Mouse (Mus musculus) neural tube, embryonic 12.5 days (tissue): ENCODE data around the gene Cnot1. TPM values are rescaled to one million over a fixed set of nuclear protein-coding genes. Genes with fewer than 3 reads are reported as not detected.
"Not testable (repeated sequence)": the region's sequence is repeated elsewhere in the genome, so short reads cannot be mapped to it uniquely, and the experiment has no call there.

Source experiments
- ATAC-seq: fragments of 200-750 bp; cut with Nextera tagmentation; 2 replicates; pipeline ENCODE4 v1.8.0; 2017; ENCODE audit warnings: low read depth, mild to moderate bottlenecking, moderate TSS enrichment, moderate library complexity; ENCODE audit not compliant: low FRiP score
- H3K27ac ChIP-seq: fragments of 300-500 bp; sonication (generic); 2 replicates; pipeline ENCODE4 v1.5.1; 2016
- H3K27me3 ChIP-seq: fragments of 300-500 bp; sonication (generic); replicated peaks from 2 replicates; pipeline ENCODE4 v1.6.1; 2016; ENCODE audit warnings: mild to moderate bottlenecking
- H3K36me3 ChIP-seq: fragments of 300-500 bp; sonication (generic); 2 replicates; pipeline ENCODE4 v1.6.1; 2016; ENCODE audit warnings: mild to moderate bottlenecking
- H3K4me1 ChIP-seq: fragments of 300-500 bp; sonication (generic); 2 replicates; pipeline ENCODE4 v1.6.1; 2016
- H3K4me2 ChIP-seq: fragments of 300-500 bp; sonication (generic); replicated peaks from 2 replicates; pipeline ENCODE4 v1.6.1; 2016; ENCODE audit warnings: mild to moderate bottlenecking
- H3K4me3 ChIP-seq: fragments of 300-500 bp; sonication (generic); 2 replicates; pipeline ENCODE4 v1.5.1; 2016
- H3K9ac ChIP-seq: fragments of 300-500 bp; sonication (generic); 2 replicates; pipeline ENCODE4 v1.6.1; 2016; ENCODE audit warnings: mild to moderate bottlenecking
- H3K9me3 ChIP-seq: fragments of 300-500 bp; sonication (generic); 2 replicates; pipeline ENCODE4 v1.6.1; 2016; ENCODE audit warnings: mild to moderate bottlenecking
- WGBS: fragments of 180-500 bp; shearing (Covaris S2); methylation state at CpG from one replicate; pipeline ENCODE4 v1.1.7; 2016; 5-methylcytosine and 5-hydroxymethylcytosine counted together
- polyA plus RNA-seq: library from polyadenylated mRNA; unstranded; fragments of >200 nt; fragmentation: Nextera tagmentation; extraction: Ambion mirVana; gene quantifications from 2 replicates; pipeline ENCODE4 v1.2.1, GENCODE M21; 2016

Cnot1 gene
- polyA plus RNA-seq, 1 experiment from 2014 or later: 73.7 TPM

DNA sequence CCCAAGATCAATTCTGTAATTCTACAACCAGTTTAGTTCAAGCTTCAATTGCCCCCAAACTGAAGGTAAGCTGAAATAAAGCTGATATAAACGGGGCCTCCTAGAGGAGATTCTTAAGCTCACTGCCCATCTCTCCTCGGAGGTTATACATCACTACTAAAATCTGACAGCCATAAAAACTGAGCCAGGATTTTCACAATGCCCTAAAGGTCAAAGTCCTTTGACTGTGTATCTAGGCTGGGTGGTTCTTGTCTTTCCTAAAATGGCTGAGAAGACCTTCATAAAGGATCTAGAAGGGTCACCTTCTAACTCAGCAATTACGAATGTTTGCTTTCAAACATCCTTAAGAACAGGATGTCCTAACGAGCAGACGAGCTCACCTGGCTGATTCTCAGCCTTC is 1.9 kb upstream of the Cnot1 start:
- WGBS: 82% methylated on average over 5 of the region's 5 CpGs
- Histone ChIP-seq H3K27me3 (no peaks in the 10 kb centered on the region), H3K27ac (no peak overlapping the region), H3K9ac (no peak overlapping the region), H3K4me1 (peaks cover 20% of the 10 kb centered on the region), H3K36me3 (no peaks in the 10 kb centered on the region; the same call in 1 of the 2 replicates), H3K4me2 (no peak overlapping the region), H3K9me3 (no peaks in the 10 kb centered on the region), H3K4me3 (no peak overlapping the region)
- ATAC-seq: no peak

- no peak for ATAC-seq
- H3K36me3 ChIP-seq: no peaks in the 10 kb centered on the region; the same call in 1 of the 2 replicates
- H3K9me3 ChIP-seq: no peaks in the 10 kb centered on the region
- H3K4me3 ChIP-seq: no peak overlapping the region
- H3K4me2 ChIP-seq: no peak overlapping the region
- 89% methylated on average over 4 of the region's 4 CpGs for WGBS
- no peak overlapping the region for H3K9ac ChIP-seq
- no peak overlapping the region for H3K27ac ChIP-seq
- peaks cover 20% of the 10 kb centered on the region for H3K4me1 ChIP-seq
- H3K27me3 ChIP-seq: no peaks in the 10 kb centered on the region
These were observed 1.4 kb upstream of the Cnot1 start for GRCm38 (mm10) chr8:95808631-95809030.

- H3K27me3 ChIP-seq: no peaks in the 10 kb centered on the region
- H3K4me2 ChIP-seq: peak overlapping the region; percentile 93
- peak overlapping the region; percentile 44; the same call in 1 of the 2 replicates for H3K9ac ChIP-seq
- H3K4me3 ChIP-seq: peak overlapping the region; percentile 99
- peak overlapping the region; percentile 76; the same call in 1 of the 2 replicates for H3K27ac ChIP-seq
- H3K36me3 ChIP-seq: no peaks in the 10 kb centered on the region; the same call in 1 of the 2 replicates
- WGBS: under 1% methylated on average over 20 of the region's 20 CpGs
- peaks cover 20% of the 10 kb centered on the region for H3K4me1 ChIP-seq
- peak; percentile 95 for ATAC-seq
- no peaks in the 10 kb centered on the region for H3K9me3 ChIP-seq
These were observed 597 bp upstream of the Cnot1 start for GRCm38 (mm10) chr8:95807861-95808260.

GRCm38 (mm10) chr8:95806461-95807191 is 638 bp downstream of the Cnot1 start:
- under 1% methylated on average over 65 of the region's 69 CpGs for WGBS
- peak overlapping the region; percentile 99 for H3K4me3 ChIP-seq
- H3K9ac ChIP-seq: peak overlapping the region; percentile 98
- peaks cover 5% of the 10 kb centered on the region for H3K36me3 ChIP-seq
- H3K27ac ChIP-seq: peak overlapping the region; percentile 72
- peak; percentile 7; the same call in 1 of the 2 replicates for ATAC-seq
- no peaks in the 10 kb centered on the region for H3K27me3 ChIP-seq
- peak overlapping the region; percentile 93 for H3K4me2 ChIP-seq
- no peaks in the 10 kb centered on the region for H3K9me3 ChIP-seq
- peaks cover 20% of the 10 kb centered on the region for H3K4me1 ChIP-seq

GRCm38 (mm10) chr8:95805482-95805881 is 1.8 kb downstream of the Cnot1 start:
- 75% methylated on average over 2 of the region's 2 CpGs for WGBS

DNA sequence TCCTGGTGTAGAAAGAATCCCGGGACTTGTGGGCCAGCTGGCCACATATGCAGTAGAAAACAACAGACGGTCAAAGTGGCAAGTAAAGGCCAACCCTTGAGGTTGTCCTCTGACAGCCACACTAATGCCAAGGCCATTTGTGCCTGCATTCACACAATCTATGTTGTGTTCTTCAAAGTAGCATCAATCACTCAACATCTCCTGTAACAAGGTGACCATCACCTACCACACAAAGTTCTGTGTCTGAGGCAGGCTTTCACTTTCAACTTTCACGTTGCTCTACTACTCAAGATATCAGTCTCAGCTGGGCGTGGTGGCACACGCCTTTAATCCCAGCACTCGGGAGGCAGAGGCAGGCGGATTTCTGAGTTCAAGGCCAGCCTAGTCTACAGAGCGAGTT is 5.0 kb downstream of the Cnot1 start:
- Histone ChIP-seq H3K4me2 (no peak overlapping the region), H3K36me3 (peaks cover 14% of the 10 kb centered on the region), H3K4me3 (no peak overlapping the region), H3K9ac (no peak overlapping the region), H3K27ac (no peak overlapping the region), H3K27me3 (no peaks in the 10 kb centered on the region), H3K4me1 (peaks cover 20% of the 10 kb centered on the region), H3K9me3 (no peaks in the 10 kb centered on the region)
- no peak for ATAC-seq
- WGBS: 91% methylated on average over 8 of the region's 8 CpGs

More at GRCm38 (mm10) chr8:95805482-95805881, 1.8 kb downstream of the Cnot1 start:
- Histone ChIP-seq H3K4me1 (peaks cover 20% of the 10 kb centered on the region), H3K9me3 (no peaks in the 10 kb centered on the region), H3K36me3 (peaks cover 8% of the 10 kb centered on the region), H3K4me2 (peak overlapping the region; percentile 93), H3K27ac (no peak overlapping the region), H3K9ac (peak overlapping the region; percentile 98), H3K4me3 (peak overlapping the region; percentile 99), H3K27me3 (no peaks in the 10 kb centered on the region)
- no peak for ATAC-seq

GRCm38 (mm10) chr8:95801476-95802064 is 5.7 kb downstream of the Cnot1 start:
- Histone ChIP-seq H3K27me3 (no peaks in the 10 kb centered on the region), H3K4me2 (no peak overlapping the region), H3K36me3 (peaks cover 14% of the 10 kb centered on the region), H3K9ac (no peak overlapping the region), H3K4me1 (peaks cover 20% of the 10 kb centered on the region), H3K9me3 (no peaks in the 10 kb centered on the region), H3K27ac (no peak overlapping the region), H3K4me3 (no peak overlapping the region)
- no peak for ATAC-seq
- WGBS: 100% methylated on average over 1 of the region's 1 CpGs

DNA sequence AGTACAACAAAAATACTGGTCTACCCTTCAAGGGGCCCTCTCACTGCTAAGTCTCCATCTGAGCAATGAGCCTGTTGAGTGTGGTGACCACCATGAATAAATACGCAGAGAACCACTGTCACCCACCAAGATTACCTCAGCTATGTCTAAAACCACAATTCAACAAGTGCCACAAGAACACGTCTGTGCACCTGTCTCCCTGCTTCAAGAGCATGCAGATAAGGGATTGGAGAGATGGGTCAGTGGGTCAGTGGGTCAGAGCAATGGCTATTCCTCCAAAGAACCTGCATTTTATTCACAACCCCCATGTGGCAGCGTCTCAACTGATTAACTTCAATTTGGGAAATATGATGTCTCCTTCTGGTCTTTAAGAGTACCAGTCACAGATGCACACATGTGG is 6.9 kb downstream of the Cnot1 start:
- Histone ChIP-seq H3K27me3 (no peaks in the 10 kb centered on the region), H3K9ac (no peak overlapping the region), H3K4me3 (no peak overlapping the region), H3K27ac (no peak overlapping the region), H3K9me3 (no peaks in the 10 kb centered on the region), H3K4me1 (peaks cover 9% of the 10 kb centered on the region), H3K36me3 (peaks cover 14% of the 10 kb centered on the region), H3K4me2 (no peak overlapping the region)
- 91% methylated on average over 3 of the region's 3 CpGs for WGBS
- ATAC-seq: no peak

GRCm38 (mm10) chr8:95799891-95800290 is 7.4 kb downstream of the Cnot1 start:
- Histone ChIP-seq H3K27ac (no peak overlapping the region), H3K4me2 (no peak overlapping the region), H3K9ac (no peak overlapping the region), H3K36me3 (peaks cover 14% of the 10 kb centered on the region), H3K4me1 (peaks cover 4% of the 10 kb centered on the region), H3K4me3 (no peak overlapping the region), H3K9me3 (no peaks in the 10 kb centered on the region), H3K27me3 (no peaks in the 10 kb centered on the region)
- ATAC-seq: no peak
- 96% methylated on average over 1 of the region's 1 CpGs for WGBS

DNA sequence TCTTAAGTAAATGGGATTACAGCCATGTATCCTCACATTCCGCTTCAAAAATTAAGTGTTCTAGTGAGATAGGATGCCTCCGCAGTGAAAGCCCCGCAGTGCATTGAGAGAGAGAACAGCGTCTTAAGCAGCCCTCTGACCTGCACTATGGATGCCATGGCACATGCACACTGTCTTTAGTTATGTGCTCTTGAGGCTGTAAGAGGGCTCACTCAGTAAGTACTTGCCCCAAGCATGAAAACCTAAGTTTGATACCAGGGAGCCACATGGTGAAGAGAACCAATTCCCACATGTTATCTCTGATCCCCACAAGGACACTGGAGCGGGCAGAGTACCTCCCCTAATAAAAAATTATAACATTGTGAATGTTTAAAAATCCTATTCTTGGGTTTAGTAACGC is 8.1 kb downstream of the Cnot1 start:
- 94% methylated on average over 6 of the region's 6 CpGs for WGBS
- no peak overlapping the region for H3K4me3 ChIP-seq
- H3K36me3 ChIP-seq: peaks cover 14% of the 10 kb centered on the region
- no peaks in the 10 kb centered on the region for H3K4me1 ChIP-seq
- H3K9ac ChIP-seq: no peak overlapping the region
- no peak overlapping the region for H3K4me2 ChIP-seq
- H3K27ac ChIP-seq: no peak overlapping the region
- no peaks in the 10 kb centered on the region for H3K27me3 ChIP-seq
- H3K9me3 ChIP-seq: no peaks in the 10 kb centered on the region
- no peak for ATAC-seq

- H3K27ac ChIP-seq, H3K4me1 ChIP-seq, ATAC-seq, H3K4me2 ChIP-seq, H3K9ac ChIP-seq, H3K36me3 ChIP-seq, H3K9me3 ChIP-seq, H3K4me3 ChIP-seq, H3K27me3 ChIP-seq: not testable (repeated sequence)
- WGBS: 93% methylated on average over 5 of the region's 5 CpGs
These were observed 11.8 kb downstream of the Cnot1 start for GRCm38 (mm10) chr8:95795333-95796061.

- no peaks in the 10 kb centered on the region for H3K4me1 ChIP-seq
- H3K4me3 ChIP-seq: no peak overlapping the region
- no peak overlapping the region for H3K27ac ChIP-seq
- no peaks in the 10 kb centered on the region for H3K9me3 ChIP-seq
- ATAC-seq: no peak
- 98% methylated on average over 3 of the region's 4 CpGs for WGBS
- H3K4me2 ChIP-seq: no peak overlapping the region
- no peak overlapping the region for H3K9ac ChIP-seq
- H3K27me3 ChIP-seq: no peaks in the 10 kb centered on the region
- H3K36me3 ChIP-seq: peaks cover 63% of the 10 kb centered on the region
These were observed 21.7 kb downstream of the Cnot1 start for GRCm38 (mm10) chr8:95785591-95785990.
